Mouse (Mus musculus) heart, embryonic 11.5 days (tissue): ENCODE results near the gene Ints6. TPM values are rescaled to one million over a fixed set of nuclear protein-coding genes. Genes with fewer than 3 reads are reported as not detected.

Experiments
- ATAC-seq: fragments of 200-750 bp; cut with Nextera tagmentation; replicated peaks from 2 replicates; pipeline ENCODE4 v1.8.0; 2017; ENCODE audit warnings: moderate library complexity; ENCODE audit not compliant: insufficient number of reproducible peaks, low FRiP score, low TSS enrichment
- H3K27ac ChIP-seq: fragments of 300-500 bp; sonication (generic); 2 replicates; pipeline ENCODE4 v1.5.1; 2014; ENCODE audit warnings: mild to moderate bottlenecking, low read depth, low read length
- H3K27me3 ChIP-seq: fragments of 300-500 bp; sonication (generic); 2 replicates; pipeline ENCODE4 v1.6.1; 2014; ENCODE audit warnings: mild to moderate bottlenecking, low read length, mixed read lengths; ENCODE audit not compliant: control insufficient read depth, insufficient read depth
- H3K36me3 ChIP-seq: fragments of 300-500 bp; sonication (generic); 2 replicates; pipeline ENCODE4 v1.6.1; 2014; ENCODE audit warnings: mild to moderate bottlenecking, low read length, moderate library complexity, mixed read lengths; ENCODE audit not compliant: control insufficient read depth, insufficient read depth
- H3K4me1 ChIP-seq: fragments of 300-500 bp; sonication (generic); 2 replicates; pipeline ENCODE4 v1.6.1; 2014; ENCODE audit warnings: low read length; ENCODE audit not compliant: control insufficient read depth, insufficient read depth
- H3K4me2 ChIP-seq: fragments of 300-500 bp; sonication (generic); 2 replicates; pipeline ENCODE4 v1.6.1; 2014; ENCODE audit warnings: mild to moderate bottlenecking, moderate library complexity
- H3K4me3 ChIP-seq: fragments of 300-500 bp; sonication (generic); 2 replicates; pipeline ENCODE4 v1.5.1; 2014; ENCODE audit warnings: low read depth, low read length
- H3K9ac ChIP-seq: fragments of 300-500 bp; sonication (generic); 2 replicates; pipeline ENCODE4 v1.6.1; 2014; ENCODE audit warnings: mild to moderate bottlenecking, low read depth, low read length, moderate library complexity
- H3K9me3 ChIP-seq: fragments of 300-500 bp; sonication (generic); replicated peaks from 2 replicates; pipeline ENCODE4 v1.6.1; 2016; ENCODE audit warnings: low read length; ENCODE audit not compliant: control insufficient read depth
- WGBS: fragments of 180-500 bp; shearing (Covaris S2); extraction: QIAGEN DNeasy Blood & Tissue Kit; methylation state at CpG from one replicate; pipeline ENCODE4 v1.1.7; 2014; ENCODE audit not compliant: insufficient replicate concordance; 5-methylcytosine and 5-hydroxymethylcytosine counted together
- polyA plus RNA-seq: library from polyadenylated mRNA; unstranded; fragments of >200 nt; fragmentation: Nextera tagmentation; extraction: Ambion mirVana; gene quantifications from 2 replicates; pipeline ENCODE4 v1.2.1, GENCODE M21; 2014

Ints6 gene
- polyA plus RNA-seq, 1 experiment from 2014 or later, result 18.5 TPM

DNA sequence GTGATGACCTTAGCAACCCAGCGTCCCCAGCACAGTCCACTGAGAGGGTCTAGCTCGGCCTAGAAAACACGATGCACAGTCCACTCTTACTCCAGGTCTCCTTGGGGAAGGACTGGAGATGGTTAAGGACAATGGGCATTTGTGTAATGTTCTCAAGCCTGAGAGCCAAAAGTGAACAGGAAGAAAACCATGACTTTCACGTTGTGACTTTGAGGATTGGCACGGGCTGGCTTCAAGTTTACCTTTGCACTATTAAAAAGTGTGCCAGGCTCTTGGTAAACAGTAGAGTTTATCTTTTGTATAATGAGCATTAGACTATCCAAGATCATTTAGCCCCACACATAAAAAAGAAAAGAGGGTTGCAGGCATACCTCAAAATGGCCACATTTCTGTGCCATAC is 22.0 kb upstream of the Ints6 start:
- no peak overlapping the region for H3K9ac ChIP-seq
- no peak overlapping the region for H3K4me3 ChIP-seq
- H3K27me3 ChIP-seq, result no peaks in the 10 kb centered on the region
- 81% methylated on average over 5 of the region's 5 CpGs for WGBS
- no peak overlapping the region for H3K4me2 ChIP-seq
- ATAC-seq, result no peak
- no peaks in the 10 kb centered on the region for H3K9me3 ChIP-seq
- no peaks in the 10 kb centered on the region for H3K36me3 ChIP-seq
- H3K4me1 ChIP-seq, result peaks cover 3% of the 10 kb centered on the region; the same call in 1 of the 2 replicates
- no peak overlapping the region for H3K27ac ChIP-seq

DNA sequence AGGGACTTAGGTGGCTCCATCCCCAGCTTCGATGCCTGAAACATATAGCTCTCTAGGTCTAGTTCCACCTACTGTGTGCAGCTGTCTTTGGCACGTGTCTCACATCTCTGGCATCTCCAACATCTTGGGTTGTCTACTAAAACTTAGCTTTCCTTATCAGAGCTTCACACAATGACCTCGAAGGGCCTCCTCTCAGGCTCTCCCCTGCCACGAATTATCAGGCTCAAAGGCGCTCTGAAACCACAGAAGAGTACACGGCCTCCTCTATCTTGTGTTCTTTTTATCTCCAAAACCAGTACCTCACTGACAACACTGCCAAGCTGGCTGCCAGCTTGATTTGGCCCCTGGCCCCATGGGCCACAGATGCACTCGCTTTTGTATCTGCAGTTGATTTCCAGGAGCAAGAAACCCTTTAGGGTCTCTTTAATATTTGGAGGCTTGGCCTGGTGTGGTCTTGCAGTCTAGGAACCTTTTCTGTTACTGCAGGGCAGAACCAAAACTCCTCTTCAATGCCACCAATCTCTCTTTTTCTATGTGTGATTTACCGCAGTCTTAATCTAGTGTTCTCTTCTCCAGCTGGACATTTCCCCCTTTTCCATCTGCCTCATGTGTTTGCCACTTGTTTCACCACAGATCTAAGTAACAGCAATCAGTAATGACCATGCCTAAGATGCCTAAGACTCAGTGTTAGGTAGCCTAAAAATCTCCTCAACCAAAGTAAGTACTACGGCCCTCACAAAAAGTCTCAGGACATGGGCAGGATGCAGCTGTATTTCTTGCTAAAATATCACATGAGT is 19.7 kb upstream of the Ints6 start:
- Histone ChIP-seq H3K27ac (no peak overlapping the region), H3K4me1 (peaks cover 3% of the 10 kb centered on the region; the same call in 1 of the 2 replicates), H3K4me3 (no peak overlapping the region), H3K9me3 (no peaks in the 10 kb centered on the region), H3K36me3 (no peaks in the 10 kb centered on the region), H3K9ac (no peak overlapping the region), H3K27me3 (no peaks in the 10 kb centered on the region), H3K4me2 (no peak overlapping the region)
- ATAC-seq, result no peak; the same call in 1 of the 2 replicates
- WGBS, result 41% methylated on average over 9 of the region's 9 CpGs

DNA sequence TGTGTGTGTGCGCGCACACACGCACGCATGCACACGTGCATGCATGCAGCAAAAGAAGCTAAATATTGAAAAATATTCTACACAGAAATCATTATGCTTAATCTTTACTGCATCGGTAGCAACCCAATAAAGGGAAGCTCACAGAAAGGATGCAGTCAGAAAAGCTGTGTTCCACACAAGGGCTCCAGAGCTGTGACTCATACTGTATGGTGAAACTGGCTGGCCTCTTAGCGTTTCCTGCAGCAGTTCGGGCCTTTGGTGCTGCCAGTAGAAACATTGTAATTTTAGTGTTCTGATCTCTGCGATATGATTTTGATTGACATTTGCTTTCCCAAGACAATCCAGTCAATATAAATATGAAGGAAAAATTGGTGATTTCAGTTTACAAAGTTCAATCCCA is 17.1 kb upstream of the Ints6 start:
- Histone ChIP-seq H3K4me1 (peaks cover 3% of the 10 kb centered on the region; the same call in 1 of the 2 replicates), H3K9me3 (no peaks in the 10 kb centered on the region)
- no peak for ATAC-seq

DNA sequence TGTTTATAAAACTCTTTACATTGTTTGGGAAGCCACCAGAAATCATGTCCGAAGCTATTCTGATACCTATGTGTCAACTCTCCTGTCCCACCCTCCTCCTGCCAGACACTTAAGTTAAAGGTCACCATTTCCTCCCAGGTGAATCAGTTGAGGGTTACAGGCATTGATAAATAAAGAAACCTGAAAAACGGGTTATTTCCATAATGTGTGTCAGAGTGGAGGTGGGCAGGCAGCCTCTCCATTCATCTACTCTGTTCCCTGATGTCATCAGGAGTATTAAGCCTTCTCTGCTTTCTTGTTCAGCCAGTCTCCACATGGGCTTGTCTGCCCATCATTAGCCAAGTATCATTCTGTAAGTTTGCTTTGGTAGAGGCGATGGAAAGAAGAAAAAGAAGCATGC is 14.1 kb upstream of the Ints6 start:
- H3K36me3 ChIP-seq, result no peaks in the 10 kb centered on the region
- H3K27me3 ChIP-seq, result no peaks in the 10 kb centered on the region
- H3K4me2 ChIP-seq, result no peak overlapping the region
- 74% methylated on average over 3 of the region's 3 CpGs for WGBS
- no peak for ATAC-seq
- H3K9ac ChIP-seq, result no peak overlapping the region
- H3K27ac ChIP-seq, result no peak overlapping the region
- H3K4me3 ChIP-seq, result no peak overlapping the region
- no peaks in the 10 kb centered on the region for H3K9me3 ChIP-seq
- no peaks in the 10 kb centered on the region for H3K4me1 ChIP-seq

More for the DNA sequence above, 17.1 kb upstream of the Ints6 start:
- no peak overlapping the region for H3K4me3 ChIP-seq
- H3K9ac ChIP-seq, result no peak overlapping the region
- H3K27ac ChIP-seq, result no peak overlapping the region
- H3K36me3 ChIP-seq, result no peaks in the 10 kb centered on the region
- H3K27me3 ChIP-seq, result no peaks in the 10 kb centered on the region
- no peak overlapping the region for H3K4me2 ChIP-seq
- WGBS, result 91% methylated on average over 9 of the region's 9 CpGs

DNA sequence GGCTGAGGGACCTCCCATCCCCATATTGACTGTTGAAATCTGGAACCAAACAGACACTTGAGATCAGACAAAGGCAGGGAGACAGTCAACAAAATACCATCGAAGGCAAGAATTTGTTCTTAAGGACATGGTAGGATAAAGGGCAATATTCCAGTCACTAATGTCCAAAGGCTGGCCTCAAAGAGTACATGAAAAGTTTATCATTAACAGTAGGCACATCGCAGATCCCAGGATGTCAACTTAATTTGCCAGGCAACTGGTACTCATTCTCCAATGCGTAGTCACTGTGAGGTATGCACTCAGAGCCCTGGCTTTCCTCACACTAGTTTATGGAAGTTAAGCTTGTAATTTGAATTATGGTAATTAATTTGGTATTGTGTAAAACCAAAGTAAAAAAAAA is 13.3 kb upstream of the Ints6 start:
- H3K27me3 ChIP-seq, result no peaks in the 10 kb centered on the region
- no peak overlapping the region for H3K4me3 ChIP-seq
- H3K4me2 ChIP-seq, result no peak overlapping the region
- WGBS, result 86% methylated on average over 3 of the region's 3 CpGs
- H3K9ac ChIP-seq, result no peak overlapping the region
- H3K36me3 ChIP-seq, result no peaks in the 10 kb centered on the region
- H3K27ac ChIP-seq, result no peak overlapping the region
- H3K4me1 ChIP-seq, result no peaks in the 10 kb centered on the region
- ATAC-seq, result no peak
- no peaks in the 10 kb centered on the region for H3K9me3 ChIP-seq

DNA sequence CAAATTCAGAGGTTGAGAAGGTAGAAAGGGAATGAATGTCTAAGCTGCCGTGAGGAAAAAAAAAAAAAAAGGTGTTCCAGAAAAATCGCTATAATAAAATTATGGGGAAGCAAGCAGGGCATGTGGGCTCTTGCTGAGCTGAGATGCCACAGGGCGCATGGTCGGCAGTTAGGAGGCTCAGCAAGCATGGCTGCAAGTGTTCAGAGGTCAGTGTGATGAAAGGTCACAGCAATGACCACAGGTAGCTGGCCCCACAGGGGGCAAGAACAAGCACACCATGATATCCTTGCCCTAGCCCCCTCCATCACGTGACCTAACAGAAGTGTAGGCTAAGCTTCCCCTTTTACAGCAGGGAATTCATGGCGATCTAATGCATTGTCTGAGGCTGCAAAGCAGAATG is 12.8 kb upstream of the Ints6 start:
- H3K4me3 ChIP-seq, result no peak overlapping the region
- WGBS, result 73% methylated on average over 6 of the region's 6 CpGs
- no peak for ATAC-seq
- no peak overlapping the region for H3K9ac ChIP-seq
- no peak overlapping the region for H3K27ac ChIP-seq
- H3K36me3 ChIP-seq, result no peaks in the 10 kb centered on the region
- no peak overlapping the region for H3K4me2 ChIP-seq
- no peaks in the 10 kb centered on the region for H3K9me3 ChIP-seq
- H3K27me3 ChIP-seq, result no peaks in the 10 kb centered on the region
- no peaks in the 10 kb centered on the region for H3K4me1 ChIP-seq

DNA sequence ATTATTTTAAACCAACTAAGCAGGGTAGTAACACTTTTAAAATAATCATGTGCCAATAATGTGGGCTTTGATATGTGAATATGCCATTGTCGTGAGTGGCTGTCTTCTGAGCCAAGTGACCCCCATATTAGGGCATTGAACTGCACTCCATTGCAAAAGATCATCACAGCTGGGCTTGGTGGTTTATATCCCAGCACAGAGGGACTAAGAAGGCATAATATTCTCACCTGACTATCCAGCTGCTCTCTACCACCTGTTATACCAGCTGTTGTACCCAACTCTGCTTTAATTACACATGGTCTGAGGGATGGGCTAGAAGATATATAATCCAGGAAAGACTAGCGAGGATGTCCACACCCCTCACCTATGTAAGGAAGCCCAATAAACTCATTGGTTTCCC is 4.4 kb upstream of the Ints6 start:
- Histone ChIP-seq H3K27ac (no peak overlapping the region), H3K4me1 (peaks cover 8% of the 10 kb centered on the region), H3K27me3 (no peaks in the 10 kb centered on the region), H3K9me3 (no peaks in the 10 kb centered on the region), H3K36me3 (no peaks in the 10 kb centered on the region), H3K4me3 (no peak overlapping the region), H3K9ac (no peak overlapping the region), H3K4me2 (no peak overlapping the region)
- no peak for ATAC-seq
- 85% methylated on average over 2 of the region's 2 CpGs for WGBS

DNA sequence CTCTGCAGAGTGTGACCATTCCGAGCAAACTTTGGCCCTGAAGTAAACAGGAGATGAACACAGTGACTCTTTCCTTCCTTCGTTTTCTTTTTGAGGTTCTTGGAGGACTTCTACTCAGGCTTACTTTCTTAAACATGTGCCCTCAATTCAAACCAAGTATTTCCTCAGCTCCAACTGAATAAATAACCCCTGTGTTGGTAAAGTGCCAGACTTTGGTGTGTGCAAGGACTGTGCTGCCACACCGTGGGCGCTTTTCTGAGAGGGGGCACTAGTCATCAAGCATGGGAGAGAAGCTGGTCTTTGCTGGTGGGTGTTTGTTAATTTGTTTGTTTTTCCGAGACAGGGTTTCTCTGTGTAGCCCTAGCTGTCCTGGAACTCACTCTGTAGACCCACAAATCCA is 3.4 kb upstream of the Ints6 start:
- H3K27me3 ChIP-seq, result no peaks in the 10 kb centered on the region
- H3K4me1 ChIP-seq, result peaks cover 8% of the 10 kb centered on the region
- 81% methylated on average over 5 of the region's 5 CpGs for WGBS
- no peaks in the 10 kb centered on the region for H3K9me3 ChIP-seq
- H3K27ac ChIP-seq, result no peak overlapping the region
- no peak for ATAC-seq
- H3K9ac ChIP-seq, result no peak overlapping the region
- no peak overlapping the region for H3K4me3 ChIP-seq
- H3K4me2 ChIP-seq, result no peak overlapping the region
- H3K36me3 ChIP-seq, result no peaks in the 10 kb centered on the region

DNA sequence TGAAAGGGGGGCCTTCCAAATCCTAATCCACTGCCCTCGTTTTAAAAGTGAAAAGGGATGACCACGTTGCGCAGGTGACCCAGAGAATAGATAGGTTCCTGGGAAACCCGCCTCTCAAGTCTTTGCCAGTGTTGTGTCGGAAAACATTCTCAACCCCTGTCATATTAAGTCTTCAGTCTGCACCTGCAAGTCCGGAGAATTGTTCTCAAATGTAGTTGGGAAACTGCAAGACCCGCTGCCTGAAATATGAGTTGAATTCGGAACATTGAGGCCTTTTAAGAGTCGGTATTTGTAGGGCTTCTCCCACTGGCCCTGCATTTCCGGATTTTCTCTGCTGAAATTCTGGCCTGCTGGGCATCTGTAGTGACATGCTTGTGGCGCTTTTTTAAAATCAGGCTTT is 974 bp upstream of the Ints6 start:
- Histone ChIP-seq H3K4me1 (peaks cover 11% of the 10 kb centered on the region), H3K4me2 (peak overlapping the region; percentile 87)
- 5% methylated on average over 11 of the region's 11 CpGs for WGBS

More for the DNA sequence above, 974 bp upstream of the Ints6 start:
- Histone ChIP-seq H3K9me3 (no peaks in the 10 kb centered on the region), H3K27ac (peak overlapping the region; percentile 99), H3K27me3 (no peaks in the 10 kb centered on the region), H3K9ac (peak overlapping the region; percentile 87), H3K36me3 (peaks cover 3% of the 10 kb centered on the region), H3K4me3 (peak overlapping the region; percentile 98)
- ATAC-seq, result no peak
